8 mouse cellular contexts compared by ENCODE assay signal in the genomic region with DNA sequence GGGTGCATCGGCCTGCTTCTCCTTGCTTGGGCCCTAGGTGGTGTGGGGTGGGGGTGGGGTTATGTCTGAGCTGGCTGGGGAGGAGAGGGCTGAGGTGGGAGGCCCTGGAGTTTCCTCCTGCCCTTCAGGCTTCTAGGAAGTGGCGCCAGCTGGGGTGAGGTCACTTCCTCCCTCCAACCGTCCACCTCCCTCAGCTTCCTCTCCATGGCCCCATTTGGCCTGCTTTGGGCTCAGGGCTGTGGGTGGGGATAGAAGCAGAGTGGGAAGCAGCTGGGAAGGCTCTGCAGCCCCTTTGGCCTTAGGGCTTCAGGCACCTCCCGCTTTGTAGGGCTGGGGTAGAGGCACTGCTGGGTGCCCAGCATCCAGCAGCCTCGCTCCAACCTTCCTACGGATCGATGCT. TPM values are rescaled to one million over a fixed set of nuclear protein-coding genes. Genes with fewer than 3 reads are reported as not detected.
A peak's percentile ranks its signal among the peaks of the same experiment; 100 is the strongest.
DNase-seq lines count a peak whose midpoint lies in the region; ATAC-seq and TF ChIP-seq lines count a peak whose summit lies in the region.

No protein-coding gene starts in this region.

- 75% methylated on average over 7 of the region's 7 CpGs for WGBS in forebrain, embryonic 16.5 days
- 57% methylated on average over 7 of the region's 7 CpGs for WGBS in hindbrain, postnatal 0 days
- WGBS in liver, embryonic 14.5 days (ENCODE audit: insufficient replicate concordance), result 37% methylated on average over 7 of the region's 7 CpGs
- WGBS in olfactory bulb, adult 2 months, result 71% methylated on average over 7 of the region's 7 CpGs

- TF ChIP-seq EP300 in liver, embryonic 14.5 days (IDR thresholded peaks at IDR 0.05; ENCODE audit: low read depth), result no peak

- no peak for TF ChIP-seq POLR2A in olfactory bulb, adult 2 months (IDR thresholded peaks at IDR 0.05; ENCODE audit: insufficient read depth, low read depth, low read length)

- H3K9me3 ChIP-seq in forebrain, embryonic 16.5 days (ENCODE audit: control insufficient read depth, low read length), result no peaks in the 10 kb centered on the region
- no peaks in the 10 kb centered on the region for H3K9me3 ChIP-seq in hindbrain, postnatal 0 days (ENCODE audit: low read length)
- no peaks in the 10 kb centered on the region for H3K9me3 ChIP-seq in liver, embryonic 14.5 days (ENCODE audit: control insufficient read depth, low read length)

- H3K27ac ChIP-seq in forebrain, embryonic 16.5 days (ENCODE audit: low read length), result 0 out of 2 replicates have a peak overlapping the region, but pooled peaks have one; percentile 27
- peak overlapping the region; percentile 48; the same call in 1 of the 2 replicates for H3K27ac ChIP-seq in hindbrain, postnatal 0 days
- no peak overlapping the region for H3K27ac ChIP-seq in liver, embryonic 14.5 days
- H3K27ac ChIP-seq in olfactory bulb, adult 2 months (ENCODE audit: insufficient read depth, low read depth, low read length), result 0 out of 2 replicates have a peak overlapping the region, but pooled peaks have one; percentile 2

- DNase-seq in spleen, postnatal 36 days (ENCODE audit: low spot score in 2 of 2), result peak; percentile 35 to 56
- no peak for DNase-seq in spleen, adult 12 weeks (ENCODE audit: low spot score)
- peak; percentile 19 for DNase-seq in hindbrain, postnatal 0 days (ENCODE audit: low spot score)
- DNase-seq in liver, embryonic 14.5 days (ENCODE audit: low read depth in 3 of 3, low spot score in 3 of 3), result no peak
- no peak for DNase-seq in layer of hippocampus, adult 8-10 months (ENCODE audit: low spot score in 2 of 2)
- no peak for DNase-seq in testis, postnatal 14 days (ENCODE audit: low spot score)

- H3K4me2 ChIP-seq in forebrain, embryonic 16.5 days (ENCODE audit: low read length), result no peak overlapping the region
- H3K4me2 ChIP-seq in hindbrain, postnatal 0 days (ENCODE audit: low read depth, low read length), result no peak overlapping the region
- no peak overlapping the region for H3K4me2 ChIP-seq in liver, embryonic 14.5 days (ENCODE audit: low read depth)

- H3K27me3 ChIP-seq in forebrain, embryonic 16.5 days (replicated peaks; ENCODE audit: control insufficient read depth, insufficient read depth, low read length), result no peaks in the 10 kb centered on the region
- H3K27me3 ChIP-seq in hindbrain, postnatal 0 days (ENCODE audit: insufficient read depth, low read length), result no peaks in the 10 kb centered on the region
- no peaks in the 10 kb centered on the region for H3K27me3 ChIP-seq in liver, embryonic 14.5 days (ENCODE audit: control insufficient read depth, insufficient read depth, low read length)

- H3K9ac ChIP-seq in forebrain, embryonic 16.5 days (replicated peaks; ENCODE audit: low read depth, low read length), result no peak overlapping the region
- H3K9ac ChIP-seq in hindbrain, postnatal 0 days (replicated peaks; ENCODE audit: low read length), result no peak overlapping the region
- no peak overlapping the region for H3K9ac ChIP-seq in liver, embryonic 14.5 days (replicated peaks)

- H3K4me3 ChIP-seq in forebrain, embryonic 16.5 days (replicated peaks; ENCODE audit: low read length), result no peak overlapping the region
- no peak overlapping the region for H3K4me3 ChIP-seq in hindbrain, postnatal 0 days (ENCODE audit: low read length)
- H3K4me3 ChIP-seq in liver, embryonic 14.5 days (ENCODE audit: insufficient read depth in 1 of 2, low read depth in 2 of 2, low read length in 2 of 2), result no peak overlapping the region
- no peak overlapping the region for H3K4me3 ChIP-seq in olfactory bulb, adult 2 months (ENCODE audit: insufficient read depth, low read depth, low read length)

- H3K4me1 ChIP-seq in forebrain, embryonic 16.5 days (replicated peaks; ENCODE audit: control insufficient read depth, insufficient read depth, low read length), result peaks cover 30% of the 10 kb centered on the region
- peaks cover 11% of the 10 kb centered on the region; the same call in 1 of the 2 replicates for H3K4me1 ChIP-seq in hindbrain, postnatal 0 days (ENCODE audit: insufficient read depth, low read length)
- H3K4me1 ChIP-seq in liver, embryonic 14.5 days (replicated peaks; ENCODE audit: control insufficient read depth in 2 of 2, insufficient read depth in 2 of 2, low read length in 1 of 2), result peaks cover 0 to 6% of the 10 kb centered on the region in 2 experiments; a peak in 2 of 4 replicates
- peaks cover 35% of the 10 kb centered on the region for H3K4me1 ChIP-seq in olfactory bulb, adult 2 months (ENCODE audit: control insufficient read depth, insufficient read depth, low read length)

- no peak for ATAC-seq in forebrain, embryonic 16.5 days
- ATAC-seq in hindbrain, postnatal 0 days, result no peak
- ATAC-seq in liver, embryonic 14.5 days (ENCODE audit: insufficient read depth), result peak; percentile 11; the same call in 1 of the 2 replicates

- no peak for TF ChIP-seq CTCF in hindbrain, postnatal 0 days (IDR thresholded peaks at IDR 0.05; ENCODE audit: low read depth)
- TF ChIP-seq CTCF in liver, embryonic 14.5 days (IDR thresholded peaks at IDR 0.05; ENCODE audit: low read depth), result no peak
- TF ChIP-seq CTCF in olfactory bulb, adult 2 months (IDR thresholded peaks at IDR 0.05; ENCODE audit: insufficient read depth, low read depth, low read length), result no peak

- peaks cover 17% of the 10 kb centered on the region for H3K36me3 ChIP-seq in forebrain, embryonic 16.5 days (ENCODE audit: control insufficient read depth, insufficient read depth)
- H3K36me3 ChIP-seq in hindbrain, postnatal 0 days (ENCODE audit: insufficient read depth, low read length), result peaks cover 24% of the 10 kb centered on the region
- no peaks in the 10 kb centered on the region for H3K36me3 ChIP-seq in liver, embryonic 14.5 days (replicated peaks; ENCODE audit: control insufficient read depth, insufficient read depth, low read depth)

RNA-seq across cellular contexts. Expression of a gene that starts 22.8 kb away (rescaled TPM):
- polyA plus RNA-seq in forebrain, embryonic 16.5 days (2015; fragmentation: Nextera tagmentation; extraction: Ambion mirVana), result 3.2 and 4.7 TPM in 2 replicates
- total RNA-seq in hindbrain, postnatal 0 days (2014; rRNA removed), result 2.3 and 3.2 TPM in 2 replicates
- 11.5 and 15.5 TPM in 2 replicates for polyA plus RNA-seq in hindbrain, postnatal 0 days (2015; fragmentation: Nextera tagmentation; extraction: Ambion mirVana)
- 0.12 TPM in 1 of 2 replicates, not detected in the other for polyA plus RNA-seq in liver, embryonic 14.5 days (2012; rRNA removed)
- polyA plus RNA-seq in liver, embryonic 14.5 days (2014; fragmentation: Nextera tagmentation; extraction: Ambion mirVana), result not detected in 2 replicates
- polyA plus RNA-seq in olfactory bulb, adult 2 months (2012; ENCODE audit: insufficient read depth, insufficient read length, low replicate concordance, missing spikeins), result not detected in 2 replicates
- total RNA-seq in layer of hippocampus, adult 8-10 months (2022), result 1 to 10 TPM; 1.0 to 3.7 (median 2.8) TPM

RNA-seq across cellular contexts. Expression of a gene that starts 29.0 kb away (rescaled TPM):
- 40.1 and 41.8 TPM in 2 replicates for polyA plus RNA-seq in forebrain, embryonic 16.5 days (2015; fragmentation: Nextera tagmentation; extraction: Ambion mirVana)
- 44.1 and 50.6 TPM in 2 replicates for total RNA-seq in hindbrain, postnatal 0 days (2014; rRNA removed)
- 11.0 and 11.3 TPM in 2 replicates for polyA plus RNA-seq in hindbrain, postnatal 0 days (2015; fragmentation: Nextera tagmentation; extraction: Ambion mirVana)
- 1.9 and 2.1 TPM in 2 replicates for polyA plus RNA-seq in liver, embryonic 14.5 days (2012; rRNA removed)
- 0.74 and 1.4 TPM in 2 replicates for polyA plus RNA-seq in liver, embryonic 14.5 days (2014; fragmentation: Nextera tagmentation; extraction: Ambion mirVana)
- 65.7 TPM in 1 of 2 replicates, not detected in the other for polyA plus RNA-seq in olfactory bulb, adult 2 months (2012; ENCODE audit: insufficient read depth, insufficient read length, low replicate concordance, missing spikeins)
- 10 to 100 TPM; 15.1 to 17.6 (median 16.6) TPM for total RNA-seq in layer of hippocampus, adult 8-10 months (2022)

RNA-seq across cellular contexts. Expression of a gene that starts 41.7 kb away (rescaled TPM):
- polyA plus RNA-seq in forebrain, embryonic 16.5 days (2015; fragmentation: Nextera tagmentation; extraction: Ambion mirVana), result 214 and 231 TPM in 2 replicates
- total RNA-seq in hindbrain, postnatal 0 days (2014; rRNA removed), result 69.4 and 79.5 TPM in 2 replicates
- 318 and 325 TPM in 2 replicates for polyA plus RNA-seq in hindbrain, postnatal 0 days (2015; fragmentation: Nextera tagmentation; extraction: Ambion mirVana)
- polyA plus RNA-seq in liver, embryonic 14.5 days (2012; rRNA removed), result 95.7 and 127 TPM in 2 replicates
- polyA plus RNA-seq in liver, embryonic 14.5 days (2014; fragmentation: Nextera tagmentation; extraction: Ambion mirVana), result 261 and 262 TPM in 2 replicates
- not detected in 2 replicates for polyA plus RNA-seq in olfactory bulb, adult 2 months (2012; ENCODE audit: insufficient read depth, insufficient read length, low replicate concordance, missing spikeins)
- total RNA-seq in layer of hippocampus, adult 8-10 months (2022), result 100 to 1,000 TPM in 2 of 4 experiments, 10 to 100 TPM in 2; 94.5 to 137 (median 106) TPM

RNA-seq across cellular contexts. Expression of a gene that starts 49.3 kb away (rescaled TPM):
- polyA plus RNA-seq in forebrain, embryonic 16.5 days (2015; fragmentation: Nextera tagmentation; extraction: Ambion mirVana), result 46.5 and 57.1 TPM in 2 replicates
- 46.1 and 71.6 TPM in 2 replicates for total RNA-seq in hindbrain, postnatal 0 days (2014; rRNA removed)
- 41.6 and 44.7 TPM in 2 replicates for polyA plus RNA-seq in hindbrain, postnatal 0 days (2015; fragmentation: Nextera tagmentation; extraction: Ambion mirVana)
- 15.6 and 17.2 TPM in 2 replicates for polyA plus RNA-seq in liver, embryonic 14.5 days (2012; rRNA removed)
- polyA plus RNA-seq in liver, embryonic 14.5 days (2014; fragmentation: Nextera tagmentation; extraction: Ambion mirVana), result 27.1 and 28.7 TPM in 2 replicates
- polyA plus RNA-seq in olfactory bulb, adult 2 months (2012; ENCODE audit: insufficient read depth, insufficient read length, low replicate concordance, missing spikeins), result not detected in 2 replicates
- total RNA-seq in layer of hippocampus, adult 8-10 months (2022), result 10 to 100 TPM; 17.8 to 25.8 (median 20.0) TPM

RNA-seq across cellular contexts. Expression of a gene that starts 60.0 kb away (rescaled TPM):
- polyA plus RNA-seq in forebrain, embryonic 16.5 days (2015; fragmentation: Nextera tagmentation; extraction: Ambion mirVana), result 2.6 and 3.5 TPM in 2 replicates
- total RNA-seq in hindbrain, postnatal 0 days (2014; rRNA removed), result 3.3 and 5.9 TPM in 2 replicates
- polyA plus RNA-seq in hindbrain, postnatal 0 days (2015; fragmentation: Nextera tagmentation; extraction: Ambion mirVana), result 2.7 and 3.0 TPM in 2 replicates
- polyA plus RNA-seq in liver, embryonic 14.5 days (2012; rRNA removed), result 0.15 and 0.19 TPM in 2 replicates
- 0.25 TPM in 1 of 2 replicates, not detected in the other for polyA plus RNA-seq in liver, embryonic 14.5 days (2014; fragmentation: Nextera tagmentation; extraction: Ambion mirVana)
- polyA plus RNA-seq in olfactory bulb, adult 2 months (2012; ENCODE audit: insufficient read depth, insufficient read length, low replicate concordance, missing spikeins), result not detected in 2 replicates
- total RNA-seq in layer of hippocampus, adult 8-10 months (2022), result 1 to 10 TPM; 2.1 to 3.5 (median 2.6) TPM

Comparison
In these comparisons a context has a peak if more than half of its experiments do, and no peak if none do; other contexts are left out.
1. DNase-seq: peak in spleen, postnatal 36 days (2 of 2) and hindbrain, postnatal 0 days (single experiment); none in spleen, adult 12 weeks (single experiment), liver, embryonic 14.5 days (0 of 3), layer of hippocampus, adult 8-10 months (0 of 2) and testis, postnatal 14 days (single experiment).
2. RNA of a gene that starts 41.7 kb away (polyA plus RNA-seq): 318 to 325 TPM in hindbrain, postnatal 0 days, 95.7 to 262 TPM in liver, embryonic 14.5 days and 214 to 231 TPM in forebrain, embryonic 16.5 days; not detected in olfactory bulb, adult 2 months; every median in the first group is over 10 times any median in the second.